Mouse (Mus musculus) erythroblast, embryonic 14.5 days (primary cell): Measurements from ENCODE around the gene Pi16.

Experiments
- GATA1 ChIP-seq: IDR thresholded peaks from 2 replicates; pipeline ENCODE4 v1.6.1; 2012; ENCODE audit warnings: low read length, inconsistent platforms, mixed read lengths
- TAL1 ChIP-seq: IDR thresholded peaks from 3 replicates; pipeline ENCODE4 v1.6.1; 2012; ENCODE audit warnings: low read length, inconsistent platforms, mixed read lengths

GRCm38 (mm10) chr17:29297813-29298212 is 19.7 kb upstream of the Pi16 start:
- TF ChIP-seq TAL1, result no peak
- TF ChIP-seq GATA1, result no peak
